In the genomic region with DNA sequence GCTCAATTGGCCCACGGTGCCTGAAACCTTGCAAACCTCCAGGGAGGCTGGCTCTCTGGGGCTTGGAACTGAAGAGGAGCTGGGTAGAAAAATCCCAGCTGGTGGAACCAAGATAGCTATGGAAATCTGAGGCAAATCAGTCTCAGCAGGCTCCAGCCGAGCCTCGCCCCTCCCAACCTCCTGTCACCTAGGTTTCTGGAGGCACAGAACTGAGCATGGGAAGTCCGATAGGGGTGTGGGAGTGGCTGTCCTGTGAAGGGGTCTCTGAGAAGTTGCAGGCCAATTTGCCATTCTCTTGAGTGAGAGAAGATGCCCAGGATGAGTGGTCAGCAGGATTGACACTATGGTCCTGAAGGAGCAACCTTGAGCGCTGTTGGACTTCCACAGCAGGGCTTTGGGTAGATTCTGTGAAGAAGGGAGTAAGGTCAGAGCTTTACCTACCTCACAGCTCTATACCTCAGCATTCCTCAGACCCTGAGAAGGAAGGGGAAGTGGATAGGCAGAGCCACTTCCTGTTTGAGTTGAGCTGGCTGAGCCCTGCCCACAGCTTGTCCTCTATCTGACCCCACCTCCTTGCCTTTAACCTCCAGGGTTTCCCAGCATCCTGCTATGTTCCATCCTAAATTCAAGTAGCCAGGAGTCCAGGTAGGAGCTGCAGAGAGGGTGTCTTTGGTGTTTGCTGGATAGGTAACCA, we compare ENCODE assay signal across 20 mouse cellular contexts. TPM values are rescaled to one million over a fixed set of nuclear protein-coding genes. Genes with fewer than 3 reads are reported as not detected.
DNase-seq lines count a peak whose midpoint lies in the region; ATAC-seq and TF ChIP-seq lines count a peak whose summit lies in the region.
"Had no signal": no experiment of that assay in that cellular context is flagged by ENCODE, and none has a peak within 500 bp of the region (broad histone marks: within the 10 kb centered on the region; RNA-seq: fewer than 3 reads in every experiment).

No protein-coding gene starts in this region.

- peaks cover 25% of the 10 kb centered on the region; the same call in 1 of the 2 replicates for H3K4me1 ChIP-seq in small intestine, adult 2 months (ENCODE audit: control insufficient read depth, insufficient read depth, insufficient read length, low read length)
- H3K4me1 ChIP-seq in kidney, adult 2 months (ENCODE audit: control insufficient read depth, insufficient read depth, low read length), result peaks cover 11% of the 10 kb centered on the region

- TF ChIP-seq POLR2A in small intestine, adult 2 months (IDR thresholded peaks at IDR 0.05; ENCODE audit: low read depth, low read length), result no peak
- TF ChIP-seq POLR2A in kidney, adult 2 months (IDR thresholded peaks at IDR 0.05; ENCODE audit: low read depth, low read length), result no peak

- ATAC-seq in hematopoietic stem cell, adult 5-6 weeks (replicated peaks in 1 of 2; ENCODE audit: insufficient read depth in 1 of 2, low FRiP score in 2 of 2, low TSS enrichment in 1 of 2, low read depth in 1 of 2, poor library complexity in 2 of 2, severe bottlenecking in 2 of 2), result peak; percentile 72 to 81
- ATAC-seq: forebrain, postnatal 0 days had no signal

- peak overlapping the region; percentile 28; the same call in 1 of the 2 replicates for H3K27ac ChIP-seq in small intestine, adult 2 months (ENCODE audit: insufficient read depth, low read depth, low read length)
- H3K27ac ChIP-seq in kidney, adult 2 months (ENCODE audit: insufficient read depth, low read depth, low read length), result no peak overlapping the region
- H3K27ac ChIP-seq: embryonic facial prominence, embryonic 15.5 days; left cerebral cortex, adult 2 months; macrophage; stomach, embryonic 15.5 days had no signal

- 55% methylated on average over 5 of the region's 5 CpGs for WGBS in small intestine, adult 2 months
- WGBS in kidney, adult 2 months, result 75% methylated on average over 5 of the region's 5 CpGs

- H3K36me3 ChIP-seq in small intestine, adult 2 months (ENCODE audit: control insufficient read depth, insufficient read depth, low read length), result no peaks in the 10 kb centered on the region
- no peaks in the 10 kb centered on the region for H3K36me3 ChIP-seq in kidney, adult 2 months (ENCODE audit: control insufficient read depth, insufficient read depth, low read length)
- H3K36me3 ChIP-seq: embryonic facial prominence, embryonic 15.5 days; stomach, embryonic 15.5 days had no signal

- intact Hi-C loops in gastrocnemius, postnatal 14 days (cut with DNase I; ENCODE audit: low total_unique reads), result no loop called here

- H3K4me3 ChIP-seq in small intestine, adult 2 months (ENCODE audit: low read depth, low read length), result 0 out of 2 replicates have a peak overlapping the region, but pooled peaks have one; percentile 9
- no peak overlapping the region for H3K4me3 ChIP-seq in kidney, adult 2 months (ENCODE audit: insufficient read depth, low read depth, low read length)
- H3K4me3 ChIP-seq: embryonic facial prominence, embryonic 15.5 days; left cerebral cortex, adult 2 months; stomach, embryonic 15.5 days had no signal

- peak; percentile 43 for DNase-seq in lung, postnatal 36 days
- no peak for DNase-seq in lung, postnatal 14 days
- DNase-seq in ES-CJ7 (ENCODE audit: low read depth, low spot score), result peak; percentile 76
- DNase-seq in gastrocnemius, postnatal 14 days, result no peak
- no peak for DNase-seq in kidney, adult 2 months
- DNase-seq in adrenal gland, postnatal 4 days (ENCODE audit: low spot score in 2 of 2), result no peak
- DNase-seq: adrenal gland, postnatal 36 days; cerebellum, adult 9-10 months; forebrain, postnatal 0 days; heart, adult 18-20 months; heart, postnatal 36 days; kidney, postnatal 10 days; liver had no signal

- 0 out of 2 replicates have a peak, but pooled peaks have one; percentile 10 for TF ChIP-seq CTCF in small intestine, adult 2 months (IDR thresholded peaks at IDR 0.05; ENCODE audit: extremely low read depth, insufficient read length, insufficient replicate concordance, low read depth, low read length)
- TF ChIP-seq CTCF in kidney, adult 2 months (conservative IDR thresholded peaks at IDR 0.05; ENCODE audit: insufficient read depth, insufficient read length, low read depth, low read length), result no peak

- no peaks in the 10 kb centered on the region for H3K27me3 ChIP-seq in small intestine, adult 2 months (ENCODE audit: control insufficient read depth, insufficient read depth, low read length)
- H3K27me3 ChIP-seq in kidney, adult 2 months (replicated peaks; ENCODE audit: control insufficient read depth, insufficient read depth, low read length), result no peaks in the 10 kb centered on the region
- H3K27me3 ChIP-seq: embryonic facial prominence, embryonic 15.5 days; stomach, embryonic 15.5 days had no signal

RNA-seq across cellular contexts. Expression of gene Ttll10, which starts 8.2 kb away (rescaled TPM):
- total RNA-seq in hematopoietic stem cell, adult 5-6 weeks (2017), result 1.3 TPM in 1 of 2 replicates, not detected in the other
- 5.2 and 9.1 TPM in 2 replicates for polyA plus RNA-seq in small intestine, adult 2 months (2012; rRNA removed)
- total RNA-seq in gastrocnemius, postnatal 14 days (2021), result not detected
- polyA plus RNA-seq in kidney, adult 2 months (2012; rRNA removed), result 20.7 and 27.5 TPM in 2 replicates
- total RNA-seq in adrenal gland, postnatal 4 days (2021), result 1 to 10 TPM in 1 of 2 experiments, under 1 TPM in 1; 0.59 to 5.0 TPM
- total RNA-seq: forebrain, postnatal 0 days; heart, postnatal 36 days had no signal
- polyA plus RNA-seq: macrophage; neural tube, embryonic 11.5 days had no signal

RNA-seq across cellular contexts. Expression of gene Tnfrsf18, which starts 41.4 kb away (rescaled TPM):
- 14.5 and 33.5 TPM in 2 replicates for total RNA-seq in hematopoietic stem cell, adult 5-6 weeks (2017)
- polyA plus RNA-seq in small intestine, adult 2 months (2012; rRNA removed), result 3.9 and 6.1 TPM in 2 replicates
- total RNA-seq in gastrocnemius, postnatal 14 days (2021), result not detected
- polyA plus RNA-seq in kidney, adult 2 months (2012; rRNA removed), result 0.95 and 4.0 TPM in 2 replicates
- total RNA-seq in adrenal gland, postnatal 4 days (2021), result under 1 TPM in 1 of 2 experiments, not detected in 1; 0.39 TPM
- total RNA-seq: forebrain, postnatal 0 days; heart, postnatal 36 days; left cerebral cortex, adult 2 months had no signal

RNA-seq across cellular contexts. Expression of gene 9430015G10Rik, which starts 42.4 kb away (rescaled TPM):
- total RNA-seq in hematopoietic stem cell, adult 5-6 weeks (2017), result 35.2 and 42.8 TPM in 2 replicates
- 7.4 and 8.3 TPM in 2 replicates for polyA plus RNA-seq in small intestine, adult 2 months (2012; rRNA removed)
- 1 to 10 TPM; 3.2 to 4.1 TPM for total RNA-seq in gastrocnemius, postnatal 14 days (2021)
- polyA plus RNA-seq in kidney, adult 2 months (2012; rRNA removed), result 8.7 and 11.7 TPM in 2 replicates
- total RNA-seq in adrenal gland, postnatal 4 days (2021), result 10 to 100 TPM; 18.1 to 21.1 TPM

RNA-seq across cellular contexts. Expression of gene Tnfrsf4, which starts 53.8 kb away (rescaled TPM):
- 2.3 and 6.6 TPM in 2 replicates for total RNA-seq in hematopoietic stem cell, adult 5-6 weeks (2017)
- 2.1 and 6.3 TPM in 2 replicates for polyA plus RNA-seq in small intestine, adult 2 months (2012; rRNA removed)
- total RNA-seq in gastrocnemius, postnatal 14 days (2021), result under 1 TPM; 0.64 to 0.82 TPM
- 1.6 and 3.8 TPM in 2 replicates for polyA plus RNA-seq in kidney, adult 2 months (2012; rRNA removed)
- total RNA-seq in adrenal gland, postnatal 4 days (2021), result 1 to 10 TPM; 2.9 to 3.4 TPM

Comparison
In these comparisons a context has a peak if more than half of its experiments do, and no peak if none do; other contexts are left out.
1. DNase-seq: peak in lung, postnatal 36 days (single experiment) and ES-CJ7 (single experiment); none in lung, postnatal 14 days (single experiment), gastrocnemius, postnatal 14 days (single experiment), kidney, adult 2 months (single experiment) and adrenal gland, postnatal 4 days (0 of 2).
2. RNA of gene Tnfrsf18, which starts 41.4 kb away (total RNA-seq): 14.5 to 33.5 TPM in hematopoietic stem cell, adult 5-6 weeks; 0.39 TPM in adrenal gland, postnatal 4 days and not detected in gastrocnemius, postnatal 14 days; every median in the first group is over 10 times any median in the second.